Mouse (Mus musculus) left cerebral cortex, postnatal 14 days (tissue): ENCODE measurements around the gene Coro1c. TPM values are rescaled to one million over a fixed set of nuclear protein-coding genes. Genes with fewer than 3 reads are reported as not detected.

Source experiments
- DNase-seq, 2 experiments: peaks; one replicate each; pipeline ENCODE4 v3.0.0; 2021 to 2022; ENCODE audit warnings: low spot score in 2 of 2, mixed read lengths in 1 of 2
- intact Hi-C: fragments of 180-260 bp; cut with DNase I; formaldehyde crosslinking; loops from one replicate; pipeline ENCODE4 v1.15.1; 2025
- total RNA-seq, 2 experiments: library from RNA; stranded (reverse); gene quantifications; 2 replicates each; pipeline ENCODE4 v1.2.3; 2021

Gene Coro1c
- total RNA-seq, 2 experiments from 2014 or later, result 97.7 to 102 TPM

DNA sequence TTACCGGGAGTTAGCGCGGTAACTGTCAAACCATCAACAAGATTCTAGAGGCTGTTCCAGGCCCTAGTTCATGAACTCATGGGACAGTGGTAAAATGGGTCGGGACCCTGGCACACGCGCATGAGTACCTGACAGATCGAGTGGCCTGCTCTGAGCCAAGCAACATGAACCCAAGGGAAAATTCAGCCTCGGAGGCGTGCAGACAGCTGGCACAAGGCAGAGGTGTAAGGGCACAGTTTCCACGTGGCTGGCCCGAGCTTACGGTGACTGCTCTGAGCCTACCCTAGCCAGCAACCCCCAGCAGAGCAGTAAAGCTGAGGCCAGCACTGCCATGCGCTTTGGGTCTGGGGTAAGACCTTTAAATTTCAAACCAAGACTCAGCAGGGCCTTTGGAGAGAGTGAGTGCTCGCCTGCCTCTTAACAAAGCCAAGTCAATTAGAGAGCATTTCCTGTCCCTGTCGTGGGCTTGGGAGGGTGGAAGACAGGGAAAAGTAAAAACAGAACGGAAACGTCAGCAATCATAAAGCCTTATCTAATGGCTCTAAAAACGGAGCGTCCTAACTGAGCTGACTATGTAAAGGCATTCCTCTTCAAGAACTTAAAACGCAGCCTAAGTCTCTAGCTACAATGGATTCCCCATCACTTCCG is 38.0 kb downstream of the Coro1c start:
- intact Hi-C loops, result loop anchor here (5.0 kb wide), 1 partner anchor 37 kb away; the partner anchor contains the start of gene Coro1c
- no peak for DNase-seq

DNA sequence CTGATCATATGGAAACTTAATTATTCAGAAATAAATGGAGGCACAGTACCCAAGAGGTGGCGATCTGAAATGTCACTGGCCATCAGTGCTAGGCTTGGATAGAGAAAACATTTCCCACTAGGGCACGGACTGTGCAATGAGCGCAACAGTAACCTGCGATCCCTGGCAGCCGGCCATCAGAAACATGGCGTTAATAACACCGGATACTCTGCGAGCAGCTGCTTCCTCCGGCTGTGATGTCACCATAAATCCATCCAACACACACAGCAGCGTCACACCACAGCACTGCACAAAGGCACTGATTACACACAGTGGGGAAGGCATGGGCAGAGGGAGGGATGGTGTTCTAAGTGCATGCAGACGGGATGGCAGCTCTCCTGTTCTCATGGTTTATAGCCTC is 39.4 kb downstream of the Coro1c start:
- intact Hi-C loops, result no loop called here
- no peak for DNase-seq

GRCm38 (mm10) chr5:113864992-113865391 is 43.6 kb downstream of the Coro1c start:
- DNase-seq, result no peak
- intact Hi-C loops, result no loop called here

DNA sequence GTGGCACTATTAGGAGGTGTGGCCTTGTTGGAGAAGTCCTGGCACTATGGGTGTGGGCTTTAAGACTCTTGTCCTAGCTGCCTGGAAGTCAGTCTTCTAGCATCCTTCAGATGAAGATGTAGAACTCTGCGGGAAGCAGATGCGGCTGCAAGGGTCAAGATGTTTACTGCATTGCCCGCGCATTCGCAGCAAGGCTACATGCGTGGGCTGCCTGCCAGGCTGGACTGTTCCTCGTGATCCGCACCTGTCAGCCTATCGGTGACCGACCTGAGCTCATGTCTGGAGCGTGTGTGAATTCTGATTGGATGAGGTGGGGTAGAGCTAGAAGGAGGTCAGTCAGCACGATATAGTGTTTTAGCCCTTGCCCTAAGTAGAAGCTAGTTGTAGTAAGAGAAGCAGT is 44.6 kb downstream of the Coro1c start:
- DNase-seq, result no peak
- intact Hi-C loops, result no loop called here

- DNase-seq, result no peak
- intact Hi-C loops, result no loop called here
Measured at GRCm38 (mm10) chr5:113862418-113862817, 46.1 kb downstream of the Coro1c start.

DNA sequence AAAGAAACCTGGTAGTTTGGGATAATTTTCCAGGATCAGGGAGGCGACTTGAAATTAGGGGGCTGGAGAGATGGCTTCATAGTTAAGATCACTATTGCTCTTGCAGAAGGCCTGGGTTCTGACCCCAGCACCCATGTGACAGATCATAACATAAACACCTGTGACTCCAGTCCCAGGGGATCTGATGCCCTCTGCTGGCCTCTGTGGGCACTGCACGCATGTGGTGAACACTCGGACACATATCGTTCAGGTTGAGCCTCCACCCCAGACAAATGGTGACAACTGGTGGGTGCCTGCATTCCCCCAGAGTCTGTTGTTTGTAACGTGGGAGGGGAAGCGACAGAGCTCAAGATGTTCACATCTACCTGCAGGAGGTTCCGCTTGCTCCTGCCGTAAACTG is 47.3 kb downstream of the Coro1c start:
- intact Hi-C loops, result no loop called here
- DNase-seq, result peak in 1 of 2 experiments; percentile 45

DNA sequence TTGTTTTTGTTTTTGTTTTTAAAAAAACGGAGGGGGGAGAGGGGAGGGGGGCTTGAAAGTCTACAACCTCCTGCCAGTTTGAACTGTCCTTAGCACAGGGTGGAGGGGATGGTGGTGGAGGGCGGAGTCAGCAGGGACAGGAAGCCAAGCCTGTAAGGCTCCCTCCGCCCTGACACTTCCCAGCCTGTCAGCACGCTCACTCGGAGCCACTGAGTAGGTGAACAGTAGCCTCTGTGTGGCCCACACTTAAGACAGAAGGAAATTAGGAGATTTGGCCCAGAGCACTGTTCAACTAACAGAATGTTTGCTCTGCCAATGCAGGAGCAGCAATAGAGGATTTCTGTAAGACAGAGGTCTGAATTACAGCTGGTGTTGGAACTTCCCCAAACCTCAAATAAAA is 49.6 kb downstream of the Coro1c start:
- no peak for DNase-seq
- intact Hi-C loops, result loop anchor here (10.0 kb wide), 1 partner anchor 46 kb away; the partner anchor contains the start of gene Coro1c

DNA sequence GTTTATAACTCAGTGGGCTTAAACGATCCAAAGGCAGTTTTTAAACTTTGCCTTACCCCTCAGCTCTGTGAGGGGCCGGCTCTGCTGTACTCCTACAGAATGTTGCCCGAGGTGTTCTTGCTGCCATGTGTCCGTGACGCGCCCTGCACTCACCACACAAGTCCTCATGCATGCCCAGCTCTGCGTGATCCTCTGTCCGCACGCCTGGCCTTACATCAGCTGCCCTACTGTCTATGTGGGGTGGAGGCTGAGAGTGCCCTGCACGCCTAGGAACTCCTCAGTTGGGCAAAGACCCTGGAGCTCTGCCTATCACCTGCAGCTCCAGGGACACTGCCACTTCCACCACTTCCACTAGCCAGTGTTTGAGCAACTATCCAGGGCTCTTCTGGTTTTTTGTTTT is 50.0 kb downstream of the Coro1c start:
- DNase-seq, result no peak
- intact Hi-C loops, result loop anchor here (10.0 kb wide), 1 partner anchor 46 kb away; the partner anchor contains the start of gene Coro1c

- no peak for DNase-seq
- intact Hi-C loops, result loop anchor here (10.0 kb wide), 1 partner anchor 47 kb away; the partner anchor contains the start of gene Coro1c
Measured at GRCm38 (mm10) chr5:113857631-113858030, 50.9 kb downstream of the Coro1c start.

GRCm38 (mm10) chr5:113856631-113857030 is 51.9 kb downstream of the Coro1c start:
- DNase-seq, result no peak
- intact Hi-C loops, result loop anchor here (10.0 kb wide), 1 partner anchor 48 kb away; the partner anchor contains the start of gene Coro1c

- intact Hi-C loops, result loop anchor here (2.0 to 10.0 kb wide), 2 partner anchors 49 to 99 kb away; partner anchors contain the start of gene Coro1c
- DNase-seq, result peak in 1 of 2 experiments; percentile 40
Measured at GRCm38 (mm10) chr5:113855696-113856095, 52.9 kb downstream of the Coro1c start.

DNA sequence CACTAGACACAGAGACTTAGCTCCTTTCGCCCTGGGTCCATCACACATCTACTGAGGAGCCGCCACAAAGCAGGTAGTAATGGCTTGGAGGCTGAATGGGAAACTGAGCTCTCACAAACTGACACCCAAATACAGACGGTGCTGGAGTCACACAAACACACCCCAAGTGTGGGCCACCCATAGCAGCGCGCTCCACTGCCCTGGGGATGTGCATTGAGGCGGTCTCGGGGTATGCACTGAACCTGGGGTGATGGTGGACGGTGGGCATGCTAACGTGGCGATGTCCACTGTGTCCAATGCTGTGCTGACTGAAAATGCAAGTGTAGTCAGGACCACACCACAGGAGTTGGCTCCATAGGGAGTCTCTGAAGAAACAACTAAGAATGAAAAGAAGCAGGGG is 53.4 kb downstream of the Coro1c start:
- intact Hi-C loops, result loop anchor here (2.0 to 10.0 kb wide), 2 partner anchors 50 to 100 kb away; partner anchors contain the start of gene Coro1c
- no peak for DNase-seq

- DNase-seq, result peak; percentile 84 to 86
- intact Hi-C loops, result loop anchor here (2.0 to 10.0 kb wide), 2 partner anchors 50 to 100 kb away; partner anchors contain the start of gene Coro1c
Measured at GRCm38 (mm10) chr5:113854494-113854893, 54.1 kb downstream of the Coro1c start.

DNA sequence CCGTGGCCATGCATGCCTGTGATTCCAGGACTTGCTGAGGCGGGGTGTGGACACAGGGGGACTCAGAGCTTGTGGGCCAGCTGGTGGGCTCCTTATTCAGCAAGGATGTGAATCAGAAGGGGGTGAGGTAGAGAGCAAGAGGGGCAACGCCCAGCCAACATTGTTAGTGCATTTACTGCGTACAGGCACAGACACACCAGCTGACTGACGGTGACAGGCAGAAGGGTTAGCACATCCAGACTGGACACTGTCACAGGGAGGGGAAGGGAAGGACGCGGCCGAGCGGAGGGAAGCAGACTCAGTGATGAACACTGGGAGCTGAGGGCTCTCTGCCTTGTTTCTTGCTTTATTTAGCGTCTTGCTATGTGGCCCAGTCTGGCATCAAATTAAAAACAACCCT is 55.0 kb downstream of the Coro1c start:
- intact Hi-C loops, result loop anchor here (10.0 kb wide), 1 partner anchor 51 kb away; the partner anchor contains the start of gene Coro1c

GRCm38 (mm10) chr5:113852463-113852862 is 56.1 kb downstream of the Coro1c start:
- intact Hi-C loops, result loop anchor here (10.0 kb wide), 1 partner anchor 52 kb away; the partner anchor contains the start of gene Coro1c
- DNase-seq, result no peak

More for the DNA sequence above, 55.0 kb downstream of the Coro1c start:
- no peak for DNase-seq

DNA sequence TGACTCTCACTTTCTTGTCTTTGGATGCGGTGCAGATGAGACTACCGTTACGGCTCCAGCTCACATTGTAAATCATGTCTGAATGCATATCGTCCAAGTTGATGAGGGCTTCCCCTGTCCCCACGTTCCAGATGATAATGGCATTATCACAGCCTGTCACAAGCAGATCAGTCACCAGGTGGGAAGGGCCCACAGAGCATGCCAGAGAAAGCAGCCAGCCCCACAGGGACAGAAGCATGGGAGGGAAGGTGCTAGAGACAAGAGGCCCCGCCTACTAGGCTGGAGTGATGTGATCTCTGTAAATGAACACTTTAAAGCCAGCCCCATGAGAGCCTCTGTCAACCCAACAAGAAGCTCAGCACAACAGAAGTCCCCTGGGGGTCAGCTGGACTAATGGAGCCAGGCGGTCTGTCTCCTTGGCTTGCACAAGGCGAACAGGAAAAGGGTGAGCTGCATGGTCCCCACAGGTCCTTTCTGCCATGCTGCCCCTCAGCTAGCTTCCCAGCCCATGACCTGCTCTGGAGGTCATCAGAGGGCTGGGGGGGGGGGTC is 57.8 kb downstream of the Coro1c start:
- intact Hi-C loops, result loop anchor here (10.0 kb wide), 1 partner anchor 54 kb away; the partner anchor contains the start of gene Coro1c
- DNase-seq, result no peak

DNA sequence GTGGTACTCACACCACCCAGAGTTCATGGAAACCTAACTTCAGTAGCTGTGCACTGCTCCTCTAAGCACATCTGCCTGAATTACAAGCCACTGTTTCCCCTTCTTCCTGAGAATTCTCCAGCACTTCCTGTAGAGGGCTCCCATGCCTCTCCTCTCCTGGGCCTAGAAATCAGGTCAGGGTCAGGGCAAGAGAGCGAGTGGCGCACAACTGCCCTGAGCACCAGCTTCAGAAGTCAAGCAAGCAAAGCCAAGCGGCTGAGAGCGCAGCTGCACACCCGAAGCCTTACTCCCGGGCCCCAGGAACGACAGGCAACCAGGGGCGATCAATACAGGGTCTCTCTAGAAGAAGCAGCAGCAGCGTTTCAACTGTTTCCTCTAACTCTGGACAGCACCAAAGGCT is 60.9 kb downstream of the Coro1c start:
- intact Hi-C loops, result no loop called here

DNA sequence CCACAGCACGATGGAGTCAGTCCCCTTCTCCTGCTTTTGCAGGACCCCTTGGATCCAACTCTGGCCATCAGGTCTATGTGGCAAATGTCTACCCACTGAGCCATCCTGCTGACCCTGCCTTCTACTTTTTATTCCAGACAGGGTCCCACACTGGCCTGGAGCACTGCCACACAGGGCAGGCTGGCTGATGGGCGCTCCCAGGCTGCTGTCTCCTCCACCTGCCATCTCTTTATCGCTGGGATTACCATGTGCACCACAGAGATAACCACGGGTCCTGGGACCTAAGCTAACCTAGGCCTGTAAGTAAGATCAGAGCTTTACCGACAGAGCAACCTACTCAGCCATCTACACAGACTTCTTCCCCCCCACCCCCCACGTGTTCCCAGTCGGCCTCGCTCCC is 61.9 kb downstream of the Coro1c start:
- intact Hi-C loops, result no loop called here
- DNase-seq, result no peak

More for the DNA sequence above, 60.9 kb downstream of the Coro1c start:
- DNase-seq, result no peak

- intact Hi-C loops, result no loop called here
- DNase-seq, result no peak
Measured at GRCm38 (mm10) chr5:113845627-113846026, 62.9 kb downstream of the Coro1c start.

- intact Hi-C loops, result loop anchor here (1.0 kb wide), 1 partner anchor 71 kb away; no protein-coding TSS in a partner anchor
- peak; percentile 70 to 77 for DNase-seq
Measured at GRCm38 (mm10) chr5:113844721-113845120, 63.8 kb downstream of the Coro1c start.
